Mouse (Mus musculus) kidney, postnatal 0 days (tissue): Measurements from ENCODE around the gene Ppp2r5b. TPM values are rescaled to one million over a fixed set of nuclear protein-coding genes. Genes with fewer than 3 reads are reported as not detected.

Experiments used
- ATAC-seq: fragments of 200-750 bp; cut with Nextera tagmentation; replicated peaks from 2 replicates; pipeline ENCODE4 v1.8.0; 2017; ENCODE audit warnings: low read depth, moderate number of reproducible peaks, moderate TSS enrichment, moderate library complexity; ENCODE audit not compliant: low FRiP score
- DNase-seq: peaks from one replicate; pipeline ENCODE4 v3.0.0-alpha.2; 2016; ENCODE audit warnings: low spot score
- H3K27ac ChIP-seq: fragments of 300-500 bp; sonication (generic); 2 replicates; pipeline ENCODE4 v1.5.1; 2014; ENCODE audit warnings: mild to moderate bottlenecking
- H3K27me3 ChIP-seq: fragments of 300-500 bp; sonication (generic); 2 replicates; pipeline ENCODE4 v1.6.1; 2014; ENCODE audit warnings: low read length, mixed read lengths; ENCODE audit not compliant: insufficient read depth
- H3K36me3 ChIP-seq: fragments of 300-500 bp; sonication (generic); 2 replicates; pipeline ENCODE4 v1.6.1; 2014; ENCODE audit warnings: low read length, mixed read lengths; ENCODE audit not compliant: insufficient read depth
- H3K4me1 ChIP-seq: fragments of 300-500 bp; sonication (generic); replicated peaks from 2 replicates; pipeline ENCODE4 v1.6.1; 2014; ENCODE audit warnings: antibody characterized with exemption, low read length, mixed read lengths; ENCODE audit not compliant: insufficient read depth
- H3K4me2 ChIP-seq: fragments of 300-500 bp; sonication (generic); 2 replicates; pipeline ENCODE4 v1.6.1; 2014; ENCODE audit warnings: mild to moderate bottlenecking, low read length, moderate library complexity, mixed read lengths
- H3K4me3 ChIP-seq: fragments of 300-500 bp; sonication (generic); replicated peaks from 2 replicates; pipeline ENCODE4 v1.5.1; 2014; ENCODE audit warnings: low read depth, low read length
- H3K9ac ChIP-seq: fragments of 300-500 bp; sonication (generic); 2 replicates; pipeline ENCODE4 v1.6.1; 2014; ENCODE audit warnings: low read depth, low read length
- H3K9me3 ChIP-seq: fragments of 300-500 bp; sonication (generic); replicated peaks from 2 replicates; pipeline ENCODE4 v1.6.1; 2016; ENCODE audit warnings: low read length, inconsistent platforms, mixed read lengths
- CTCF ChIP-seq: IDR thresholded peaks from 2 replicates; pipeline ENCODE4 v1.5.1; 2016; ENCODE audit warnings: antibody characterized with exemption, low read depth, mild to moderate bottlenecking, moderate library complexity
- WGBS: fragments of 180-500 bp; shearing (Covaris S2); extraction: QIAGEN DNeasy Blood & Tissue Kit; methylation state at CpG from one replicate; pipeline ENCODE4 v1.1.7; 2014; 5-methylcytosine and 5-hydroxymethylcytosine counted together
- polyA plus RNA-seq: library from polyadenylated mRNA; unstranded; fragments of >200 nt; fragmentation: Nextera tagmentation; extraction: Ambion mirVana; gene quantifications from 2 replicates; pipeline ENCODE4 v1.2.1, GENCODE M21; 2015

The Ppp2r5b gene
- polyA plus RNA-seq, 1 experiment from 2014 or later: 19.9 TPM

- no peaks in the 10 kb centered on the region for H3K4me1 ChIP-seq
- DNase-seq (no peak), ATAC-seq (no peak)
- no peaks in the 10 kb centered on the region for H3K9me3 ChIP-seq
- no peak overlapping the region for H3K4me2 ChIP-seq
- H3K27me3 ChIP-seq: no peaks in the 10 kb centered on the region
- no peak overlapping the region for H3K4me3 ChIP-seq
- no peak overlapping the region for H3K9ac ChIP-seq
- H3K36me3 ChIP-seq: no peaks in the 10 kb centered on the region
- no peak overlapping the region for H3K27ac ChIP-seq
- 79% methylated on average over 8 of the region's 8 CpGs for WGBS
- no peak for TF ChIP-seq CTCF
These were observed 34.3 kb upstream of the Ppp2r5b start for GRCm38 (mm10) chr19:6269798-6270475.

GRCm38 (mm10) chr19:6268670-6269132, 33.0 kb upstream of the Ppp2r5b start:
- DNase-seq (no peak), ATAC-seq (no peak)
- H3K4me1 ChIP-seq: no peaks in the 10 kb centered on the region; the same call in 1 of the 2 replicates
- no peaks in the 10 kb centered on the region for H3K27me3 ChIP-seq
- no peak overlapping the region for H3K4me2 ChIP-seq
- 79% methylated on average over 7 of the region's 7 CpGs for WGBS
- no peak overlapping the region for H3K9ac ChIP-seq
- H3K9me3 ChIP-seq: no peaks in the 10 kb centered on the region
- H3K36me3 ChIP-seq: no peaks in the 10 kb centered on the region
- H3K27ac ChIP-seq: no peak overlapping the region
- no peak for TF ChIP-seq CTCF
- H3K4me3 ChIP-seq: no peak overlapping the region

GRCm38 (mm10) chr19:6268170-6268528, 32.5 kb upstream of the Ppp2r5b start:
- DNase-seq (peak; percentile 91), ATAC-seq (no peak; the same call in 1 of the 2 replicates)
- H3K9me3 ChIP-seq: no peaks in the 10 kb centered on the region
- no peaks in the 10 kb centered on the region for H3K27me3 ChIP-seq
- H3K4me3 ChIP-seq: no peak overlapping the region
- no peak overlapping the region for H3K4me2 ChIP-seq
- no peak overlapping the region for H3K9ac ChIP-seq
- TF ChIP-seq CTCF: peak; percentile 96
- H3K27ac ChIP-seq: no peak overlapping the region
- H3K36me3 ChIP-seq: no peaks in the 10 kb centered on the region
- no peaks in the 10 kb centered on the region; the same call in 1 of the 2 replicates for H3K4me1 ChIP-seq
- WGBS: 14% methylated on average over 8 of the region's 8 CpGs

- Histone ChIP-seq H3K9me3 (no peaks in the 10 kb centered on the region), H3K27me3 (no peaks in the 10 kb centered on the region), H3K4me1 (no peaks in the 10 kb centered on the region; the same call in 1 of the 2 replicates), H3K36me3 (no peaks in the 10 kb centered on the region), H3K4me2 (no peak overlapping the region), H3K9ac (no peak overlapping the region), H3K4me3 (no peak overlapping the region), H3K27ac (no peak overlapping the region)
- WGBS: 19% methylated on average over 11 of the region's 11 CpGs
- ATAC-seq (no peak), DNase-seq (no peak)
- TF ChIP-seq CTCF: no peak
These were observed 31.9 kb upstream of the Ppp2r5b start for GRCm38 (mm10) chr19:6267306-6268169.

GRCm38 (mm10) chr19:6265727-6266182, 30.1 kb upstream of the Ppp2r5b start:
- DNase-seq: no peak
- WGBS: 73% methylated on average over 6 of the region's 6 CpGs
- no peak overlapping the region for H3K4me2 ChIP-seq
- no peak overlapping the region for H3K9ac ChIP-seq
- peaks cover 5% of the 10 kb centered on the region; the same call in 1 of the 2 replicates for H3K36me3 ChIP-seq
- no peaks in the 10 kb centered on the region for H3K9me3 ChIP-seq
- no peak for ATAC-seq
- no peak overlapping the region for H3K4me3 ChIP-seq
- H3K27me3 ChIP-seq: no peaks in the 10 kb centered on the region
- no peaks in the 10 kb centered on the region; the same call in 1 of the 2 replicates for H3K4me1 ChIP-seq
- TF ChIP-seq CTCF: peak; percentile 47; the same call in 1 of the 2 replicates
- H3K27ac ChIP-seq: no peak overlapping the region

- no peak overlapping the region for H3K9ac ChIP-seq
- ATAC-seq (no peak), DNase-seq (no peak)
- no peak overlapping the region for H3K4me3 ChIP-seq
- peaks cover 10% of the 10 kb centered on the region; the same call in 1 of the 2 replicates for H3K36me3 ChIP-seq
- H3K27ac ChIP-seq: no peak overlapping the region
- no peak for TF ChIP-seq CTCF
- 83% methylated on average over 8 of the region's 8 CpGs for WGBS
- H3K27me3 ChIP-seq: no peaks in the 10 kb centered on the region
- no peaks in the 10 kb centered on the region for H3K9me3 ChIP-seq
- H3K4me1 ChIP-seq: no peaks in the 10 kb centered on the region; the same call in 1 of the 2 replicates
- no peak overlapping the region for H3K4me2 ChIP-seq
These were observed 29.3 kb upstream of the Ppp2r5b start for GRCm38 (mm10) chr19:6264945-6265344.
